32 mouse cellular contexts compared by ENCODE assay signal in genomic region chr13:7538856-7539255, GRCm38 (mm10).
"Had no signal": no experiment of that assay in that cellular context is flagged by ENCODE, and none has a peak within 500 bp of the region (broad histone marks: within the 10 kb centered on the region; RNA-seq: fewer than 3 reads in every experiment).

No protein-coding gene starts in this region.

- H3K4me1 ChIP-seq: limb, embryonic 10.5 days; limb, embryonic 12.5 days; limb, embryonic 13.5 days; limb, embryonic 15.5 days; liver, embryonic 12.5 days; liver, embryonic 13.5 days; liver, embryonic 15.5 days; lung, embryonic 15.5 days; megakaryocyte, embryonic 14.5 days; midbrain, embryonic 10.5 days; midbrain, embryonic 12.5 days; midbrain, embryonic 13.5 days; midbrain, embryonic 15.5 days; neural tube, embryonic 12.5 days had no signal

- H3K4me2 ChIP-seq: limb, embryonic 12.5 days; limb, embryonic 13.5 days; limb, embryonic 15.5 days; liver, embryonic 11.5 days; liver, embryonic 12.5 days; liver, embryonic 13.5 days; liver, embryonic 15.5 days; lung, embryonic 14.5 days; lung, embryonic 15.5 days; midbrain, embryonic 11.5 days; midbrain, embryonic 12.5 days; midbrain, embryonic 13.5 days; midbrain, embryonic 15.5 days; neural tube, embryonic 12.5 days had no signal

- H3K36me3 ChIP-seq: limb, embryonic 10.5 days; limb, embryonic 12.5 days; limb, embryonic 13.5 days; limb, embryonic 15.5 days; liver, embryonic 12.5 days; liver, embryonic 13.5 days; liver, embryonic 15.5 days; lung, embryonic 15.5 days; midbrain, embryonic 10.5 days; midbrain, embryonic 12.5 days; midbrain, embryonic 13.5 days; midbrain, embryonic 15.5 days; neural tube, embryonic 12.5 days had no signal

- H3K27me3 ChIP-seq: limb, embryonic 12.5 days; limb, embryonic 13.5 days; limb, embryonic 15.5 days; liver, embryonic 12.5 days; liver, embryonic 13.5 days; liver, embryonic 15.5 days; lung, embryonic 15.5 days; megakaryocyte, embryonic 14.5 days; midbrain, embryonic 12.5 days; midbrain, embryonic 13.5 days; midbrain, embryonic 15.5 days; neural tube, embryonic 12.5 days had no signal

- H3K27ac ChIP-seq: limb, embryonic 10.5 days; limb, embryonic 12.5 days; limb, embryonic 13.5 days; limb, embryonic 15.5 days; liver, embryonic 12.5 days; liver, embryonic 13.5 days; liver, embryonic 14.5 days; liver, embryonic 15.5 days; lung, embryonic 15.5 days; macrophage; midbrain, embryonic 10.5 days; midbrain, embryonic 12.5 days; midbrain, embryonic 13.5 days; midbrain, embryonic 15.5 days; neural tube, embryonic 12.5 days had no signal

- ATAC-seq: liver, embryonic 12.5 days; liver, postnatal 0 days; lung, postnatal 0 days; midbrain, embryonic 13.5 days; midbrain, embryonic 15.5 days; midbrain, embryonic 16.5 days had no signal

- H3K4me3 ChIP-seq: limb, embryonic 10.5 days; limb, embryonic 12.5 days; limb, embryonic 13.5 days; limb, embryonic 15.5 days; liver, embryonic 12.5 days; liver, embryonic 13.5 days; liver, embryonic 15.5 days; lung, embryonic 15.5 days; megakaryocyte, embryonic 14.5 days; midbrain, embryonic 10.5 days; midbrain, embryonic 12.5 days; midbrain, embryonic 13.5 days; midbrain, embryonic 15.5 days; myocyte; neural tube, embryonic 12.5 days had no signal

- H3K9me3 ChIP-seq: limb, embryonic 10.5 days; limb, embryonic 13.5 days; limb, embryonic 15.5 days; liver, embryonic 12.5 days; liver, embryonic 15.5 days; lung, embryonic 15.5 days; megakaryocyte, embryonic 14.5 days; midbrain, embryonic 12.5 days; midbrain, embryonic 13.5 days; midbrain, embryonic 15.5 days; neural tube, embryonic 12.5 days had no signal

- DNase-seq: left cerebral cortex, postnatal 4 days; liver; liver, embryonic 13.5 days; liver, postnatal 0 days; lung, adult 18-20 months; lung, adult 2 months; lung, embryonic 14.5 days; lung, postnatal 10 days; lung, postnatal 14 days; lung, postnatal 36 days; lung, postnatal 4 days; midbrain, embryonic 14.5 days had no signal

- H3K9ac ChIP-seq: limb, embryonic 12.5 days; limb, embryonic 13.5 days; limb, embryonic 15.5 days; liver, embryonic 12.5 days; liver, embryonic 13.5 days; liver, embryonic 14.5 days; liver, embryonic 15.5 days; liver, postnatal 0 days; lung, embryonic 14.5 days; lung, embryonic 15.5 days; midbrain, embryonic 12.5 days; midbrain, embryonic 13.5 days; midbrain, embryonic 15.5 days; neural tube, embryonic 12.5 days had no signal
